Mouse (Mus musculus) lung, postnatal 10 days (tissue): ENCODE results near the gene Sync.

ENCODE experiments used
- DNase-seq: peaks from one replicate; pipeline ENCODE4 v3.0.0; 2021

The Sync gene

DNA sequence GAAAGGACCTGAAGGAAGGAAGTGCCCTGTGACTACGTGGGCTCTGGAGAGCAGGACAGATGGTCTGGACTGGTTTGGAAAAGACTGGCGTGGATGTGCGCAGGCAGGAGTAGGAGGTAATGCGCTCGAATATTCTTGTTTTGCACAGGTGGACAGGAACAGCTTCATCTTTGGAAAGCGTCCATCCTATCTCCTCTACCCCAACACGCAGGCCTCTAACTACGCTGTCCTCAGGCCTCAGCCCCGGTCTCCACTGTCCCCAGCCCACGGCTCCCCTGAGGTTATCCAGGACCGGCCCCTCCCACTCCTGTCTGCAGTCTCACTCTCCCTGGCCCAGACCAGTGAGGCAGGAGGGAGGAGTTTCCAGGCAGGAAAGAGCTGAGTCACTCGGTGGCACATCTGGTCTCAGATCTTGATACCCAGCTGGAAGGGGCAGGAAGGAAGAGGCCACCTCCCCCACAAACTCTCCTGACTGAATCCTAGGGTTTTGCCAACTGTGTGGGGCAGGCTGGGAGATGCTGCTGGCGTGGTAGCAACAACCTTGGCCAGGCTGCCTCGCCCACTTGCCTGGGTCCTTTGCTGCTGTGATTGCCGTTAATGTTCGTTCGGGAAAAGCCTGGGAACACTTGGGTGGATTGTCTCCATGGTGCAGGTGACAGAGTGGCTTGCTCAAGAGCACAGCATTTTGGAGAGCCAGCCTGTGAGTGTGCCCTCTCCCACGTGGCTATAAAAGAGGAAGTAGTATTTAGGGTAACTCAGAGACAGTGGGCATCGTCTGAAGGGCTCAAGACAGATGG, 24.0 kb upstream of the Sync start:
- DNase-seq = peak; percentile 81

GRCm38 (mm10) chr4:129266191-129266590, 21.2 kb upstream of the Sync start:
- DNase-seq = no peak

DNA sequence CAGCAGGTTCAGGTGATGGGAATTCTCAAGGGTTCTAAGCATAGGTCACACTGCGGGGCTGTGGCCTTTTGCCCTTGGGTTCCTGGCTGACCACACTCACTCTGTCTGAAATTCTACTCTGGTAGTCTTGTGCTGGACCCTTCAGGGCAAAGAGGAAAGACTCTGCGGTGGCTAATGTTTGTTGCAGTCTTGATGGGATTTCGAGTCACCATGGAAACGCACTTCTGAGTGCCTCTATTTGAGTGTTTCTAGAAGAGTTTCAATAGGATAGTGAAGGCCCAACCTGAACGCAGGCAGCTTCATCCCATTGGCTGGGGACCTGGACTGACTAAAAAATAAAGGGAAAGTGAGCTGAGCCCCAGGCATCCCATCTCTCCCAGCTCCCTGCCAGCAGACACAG, 20.6 kb upstream of the Sync start:
- DNase-seq = no peak

- DNase-seq = no peak
Measured at GRCm38 (mm10) chr4:129268698-129269097, 18.7 kb upstream of the Sync start.

DNA sequence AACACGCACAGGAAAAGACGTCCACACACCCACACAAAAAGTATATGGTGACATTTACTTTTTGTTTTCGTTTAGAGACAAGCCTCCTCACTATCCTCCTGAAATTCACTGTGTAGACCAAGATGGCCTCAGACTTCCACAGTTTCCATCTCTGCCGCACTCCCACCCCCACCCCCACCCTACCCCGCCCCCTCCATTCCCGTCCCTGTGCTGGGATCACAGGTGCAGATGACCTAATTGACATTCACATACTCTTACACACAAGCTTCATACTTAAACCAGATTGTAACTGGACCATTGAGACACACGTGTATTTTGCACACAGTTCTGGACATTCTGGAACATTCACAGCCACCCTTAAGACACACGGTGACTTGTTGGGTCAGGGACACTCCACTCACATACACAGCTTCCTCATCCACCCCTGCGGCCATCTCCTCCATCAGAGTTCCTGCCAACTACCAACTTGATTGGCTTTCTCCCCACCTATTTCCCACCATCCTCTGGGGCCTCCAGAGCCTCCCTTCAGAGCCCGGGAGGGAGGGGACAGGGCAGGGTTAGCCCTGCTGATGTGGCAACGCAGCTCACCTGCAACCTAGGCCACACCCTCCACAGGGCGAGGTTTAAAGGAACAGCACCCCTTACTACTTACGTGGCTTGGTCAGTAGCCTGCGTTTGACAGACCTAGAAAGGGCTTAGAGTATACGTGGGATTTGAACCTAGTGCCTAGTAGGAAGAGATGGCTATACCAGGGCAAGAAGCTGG, 15.2 kb upstream of the Sync start:
- DNase-seq = peak; percentile 83

DNA sequence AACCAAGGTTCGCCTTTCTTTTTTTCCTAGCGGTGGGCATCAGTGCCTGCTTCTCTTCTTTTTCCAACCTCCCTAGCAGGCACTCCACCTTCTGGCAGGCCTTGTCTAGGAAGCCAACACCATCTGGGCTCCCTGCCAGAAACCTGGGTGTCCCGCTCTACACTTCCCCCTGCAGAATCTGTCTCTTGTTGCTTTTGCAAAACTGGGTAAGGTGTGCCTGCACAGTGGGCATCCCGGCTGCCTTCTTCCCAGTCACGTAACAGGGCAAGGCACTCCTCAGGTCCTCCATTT, 14.7 kb upstream of the Sync start:
- DNase-seq = peak; percentile 74

DNA sequence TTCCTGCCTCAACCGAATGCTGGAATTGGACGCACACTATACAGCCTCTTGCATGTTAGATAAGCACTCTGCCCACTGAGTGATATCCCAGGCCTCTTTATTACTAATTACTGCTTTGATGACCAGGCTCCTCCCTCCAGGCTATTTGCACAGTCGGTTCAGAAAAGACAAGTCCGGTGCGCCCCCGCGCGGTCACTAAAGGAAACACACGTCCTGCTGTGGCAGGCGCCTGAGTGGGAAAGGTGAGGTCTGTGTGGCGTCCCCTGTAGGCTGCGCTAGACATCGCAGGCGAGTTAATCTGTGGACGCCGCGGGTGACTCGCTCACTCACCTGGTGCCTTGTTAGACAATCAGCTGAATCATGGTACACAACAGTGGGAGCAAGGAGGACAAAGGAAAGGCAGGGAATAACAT, 11.0 kb upstream of the Sync start:
- DNase-seq = peak; percentile 98

DNA sequence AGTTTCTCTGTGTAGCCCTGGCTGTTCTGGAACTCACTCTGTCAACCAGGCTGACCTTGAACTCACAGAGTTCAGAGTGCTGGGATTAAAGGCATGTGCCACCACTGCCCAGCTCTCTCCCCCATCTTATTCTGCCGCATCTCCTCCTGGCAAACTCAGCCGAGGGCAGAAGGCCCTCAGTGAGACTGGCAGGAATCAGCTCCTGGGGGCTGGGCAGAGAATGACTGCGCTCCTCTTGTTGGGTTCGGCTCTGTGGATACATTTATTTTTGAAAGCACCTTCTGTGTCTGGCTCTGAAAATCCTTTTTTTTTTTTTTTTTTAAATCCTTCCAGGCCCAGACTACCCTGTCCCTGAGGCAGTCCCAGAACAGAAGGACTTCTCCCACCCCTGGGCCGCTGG, 4.6 kb upstream of the Sync start:
- no peak for DNase-seq

DNA sequence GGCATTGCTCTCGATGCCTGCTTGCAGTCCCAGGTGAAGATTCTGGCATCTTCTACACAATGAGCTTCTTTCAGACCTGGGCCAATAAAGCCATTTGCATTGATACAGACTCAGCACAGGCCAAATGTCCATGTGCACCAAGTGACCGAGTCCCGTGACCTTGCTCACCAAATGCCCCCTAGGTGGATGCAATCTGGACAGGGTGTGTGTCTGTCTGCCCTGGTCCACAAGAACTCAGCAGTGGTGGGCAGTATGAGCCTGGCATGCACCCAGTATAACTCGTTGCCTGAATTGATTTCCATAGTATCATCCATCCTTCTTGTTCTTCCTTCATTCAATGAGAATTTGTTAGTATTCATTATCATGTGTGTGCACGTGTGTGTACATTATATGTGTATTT, 4.2 kb upstream of the Sync start:
- no peak for DNase-seq

GRCm38 (mm10) chr4:129284685-129285084, 2.7 kb upstream of the Sync start:
- DNase-seq = no peak

DNA sequence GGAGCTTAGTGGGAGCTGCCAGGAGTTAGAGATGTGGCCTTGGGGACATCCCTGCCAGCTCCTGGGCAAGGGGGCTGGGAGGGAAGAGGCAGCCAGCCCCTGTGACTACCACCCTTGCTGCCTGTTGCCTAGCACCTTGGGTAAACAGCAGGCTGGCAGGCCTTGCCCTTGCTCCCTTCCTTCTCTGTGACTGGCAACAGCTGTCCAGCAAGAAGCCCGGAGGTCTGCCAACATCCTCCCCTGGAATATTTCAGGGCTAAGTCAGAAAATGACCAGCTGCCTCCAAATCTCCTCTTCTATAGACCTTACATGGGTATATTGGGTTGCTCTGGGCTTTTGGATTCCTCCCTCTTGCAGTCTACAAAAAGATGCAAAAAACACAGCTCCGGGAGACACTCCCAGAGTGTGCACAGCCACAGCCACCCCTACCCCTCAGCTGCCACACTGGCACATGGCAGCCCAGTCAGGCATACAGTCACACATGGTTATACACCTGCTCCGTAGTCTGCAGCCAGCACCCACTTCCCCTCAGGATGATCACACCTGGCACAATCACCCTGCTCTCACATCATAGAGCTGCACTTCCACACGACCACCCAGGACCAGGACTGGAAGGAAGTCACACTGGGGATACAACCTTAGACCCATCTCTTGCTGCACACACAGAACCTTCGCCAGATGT, 1.3 kb upstream of the Sync start:
- DNase-seq = peak; percentile 35

GRCm38 (mm10) chr4:129286683-129287471, 540 bp upstream of the Sync start:
- DNase-seq = peak; percentile 35

DNA sequence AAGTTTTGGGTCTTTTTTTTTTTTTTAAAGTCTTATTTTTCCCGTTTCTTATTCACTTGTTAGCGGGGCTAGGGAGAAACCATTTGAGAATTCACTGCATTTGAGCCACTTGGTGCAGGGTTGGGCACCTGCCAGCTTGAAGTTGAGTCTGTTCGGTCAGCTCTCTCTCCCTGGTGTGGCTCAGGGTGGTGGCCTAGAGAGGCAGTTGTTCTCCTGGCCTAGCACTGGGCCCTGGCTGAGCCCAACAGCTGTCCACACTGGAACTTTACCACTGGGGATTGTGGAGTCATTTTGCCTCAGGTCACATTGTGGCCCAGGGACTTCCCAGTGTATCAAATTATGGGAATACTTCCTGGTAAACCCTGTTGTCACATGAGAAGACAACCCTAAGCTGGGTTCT, 650 bp downstream of the Sync start:
- no peak for DNase-seq

DNA sequence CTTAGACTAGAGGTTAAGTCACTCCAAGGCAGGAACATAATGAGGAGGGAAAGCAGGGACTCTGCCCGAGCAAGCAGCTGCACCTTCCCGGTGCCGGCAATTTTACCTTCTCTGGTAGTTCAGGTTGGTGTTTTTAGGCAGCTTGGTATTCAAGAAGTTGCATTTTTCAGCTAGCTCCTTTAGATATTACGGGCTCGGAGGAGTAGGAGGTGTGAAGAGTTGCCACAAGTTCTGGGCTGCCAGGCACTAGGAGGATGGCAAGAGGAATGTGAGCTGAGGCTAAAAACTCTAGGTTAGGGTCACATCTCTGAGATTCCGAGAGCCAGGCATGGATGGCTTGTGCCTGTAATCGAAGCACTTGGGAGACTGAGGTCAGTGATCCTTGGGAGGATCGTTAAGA, 2.3 kb downstream of the Sync start:
- no peak for DNase-seq

DNA sequence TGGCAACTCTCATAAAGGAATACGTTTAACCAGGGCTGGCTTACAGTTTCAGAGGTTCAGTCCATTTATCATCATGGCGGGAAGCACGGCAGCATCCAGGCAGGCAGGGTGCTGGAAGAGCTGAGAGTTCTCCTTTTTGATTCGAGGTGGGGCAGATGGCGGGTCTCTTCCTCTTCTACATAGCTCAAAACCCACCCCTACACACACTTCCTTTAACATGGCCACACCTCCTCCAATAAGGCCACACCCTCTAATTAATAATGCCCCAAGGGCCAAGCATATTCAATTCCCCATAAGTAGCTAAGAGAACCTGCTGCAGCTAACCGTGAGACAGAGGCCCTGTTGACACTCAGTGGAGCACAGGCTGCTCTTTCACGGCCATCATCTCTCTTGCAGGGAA, 5.4 kb downstream of the Sync start:
- DNase-seq = no peak

DNA sequence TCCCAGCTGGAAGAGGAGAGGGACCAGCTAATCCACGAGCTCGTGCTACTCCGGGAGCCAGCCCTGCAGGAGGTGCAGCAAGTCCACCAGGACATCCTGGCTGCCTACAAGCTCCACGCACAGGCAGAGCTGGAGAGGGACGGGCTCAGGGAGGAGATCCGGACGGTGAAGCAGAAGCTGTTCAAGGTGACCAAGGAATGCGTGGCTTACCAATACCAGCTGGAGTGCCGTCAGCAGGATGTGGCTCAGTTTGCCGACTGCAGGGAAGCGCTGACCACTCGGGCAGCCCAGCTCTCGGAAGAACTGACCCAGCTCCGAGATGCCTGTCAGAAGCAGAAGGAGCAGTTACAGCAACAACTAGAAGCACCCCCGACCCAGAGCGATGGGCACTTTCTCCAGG, 6.3 kb downstream of the Sync start:
- DNase-seq = no peak

- no peak for DNase-seq
Measured at GRCm38 (mm10) chr4:129295188-129295587, 7.8 kb downstream of the Sync start.

GRCm38 (mm10) chr4:129296066-129296465, 8.6 kb downstream of the Sync start:
- no peak for DNase-seq

DNA sequence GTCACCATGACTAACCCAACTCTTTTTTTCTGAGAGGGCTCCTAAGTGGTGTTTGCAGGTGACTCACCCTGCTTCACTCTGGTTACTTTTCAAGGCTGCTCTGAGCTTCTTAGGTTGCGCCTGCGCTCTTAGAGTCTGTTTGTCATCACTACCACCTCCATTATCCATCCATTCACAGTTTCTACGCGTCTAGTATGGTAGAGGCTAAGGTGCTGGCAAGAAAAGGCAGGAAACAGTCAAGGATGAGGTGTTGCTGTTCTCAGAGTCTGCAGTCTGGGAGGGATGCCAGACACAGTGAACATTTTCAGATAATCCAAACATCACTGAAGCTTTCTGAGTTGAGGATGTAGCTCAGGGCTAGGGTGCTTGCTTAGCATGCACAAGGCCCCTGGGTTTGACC, 10.3 kb downstream of the Sync start:
- peak; percentile 72 for DNase-seq

- no peak for DNase-seq
Measured at GRCm38 (mm10) chr4:129299121-129299520, 11.7 kb downstream of the Sync start.

- no peak for DNase-seq
Measured at GRCm38 (mm10) chr4:129303401-129303800, 16.0 kb downstream of the Sync start.

DNA sequence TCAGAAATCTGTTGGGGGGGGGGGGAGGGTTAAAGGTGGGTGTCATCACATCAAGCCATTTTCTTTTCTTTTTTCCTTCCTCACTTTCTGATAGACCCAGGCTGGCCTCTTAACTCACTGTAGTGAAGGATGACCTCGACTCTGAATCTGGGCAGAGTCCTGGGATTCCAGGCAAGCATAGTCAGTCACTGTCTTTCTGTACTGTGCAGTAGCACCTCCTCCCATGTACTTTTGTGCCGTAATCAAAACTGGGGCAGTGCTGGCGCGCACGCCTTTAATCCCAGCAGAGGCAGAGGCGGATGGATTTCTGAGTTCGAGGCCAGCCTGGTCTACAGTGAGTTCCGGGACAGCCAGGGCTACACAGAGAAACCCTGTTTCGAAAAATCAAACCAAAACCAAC, 16.4 kb downstream of the Sync start:
- DNase-seq = no peak

DNA sequence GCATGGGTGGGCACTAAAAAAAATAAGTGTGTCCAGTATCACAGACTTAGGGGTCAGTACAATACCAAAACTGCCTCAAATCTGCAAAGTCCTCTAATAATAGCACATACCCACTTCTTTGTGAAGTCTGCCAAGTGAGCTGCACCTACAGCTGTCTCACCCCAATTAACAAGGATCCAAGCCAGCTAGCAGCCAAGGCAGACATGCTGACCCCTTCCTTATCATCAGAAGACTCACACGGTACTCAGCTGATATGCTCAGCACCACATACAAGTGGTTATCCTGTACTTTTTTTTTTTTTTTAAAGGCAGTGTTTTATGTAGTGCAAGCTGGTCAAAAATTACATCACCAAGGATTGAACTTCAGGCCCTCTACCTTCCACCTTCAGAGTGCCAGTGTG, 16.9 kb downstream of the Sync start:
- no peak for DNase-seq
